Mouse (Mus musculus): Measurements from ENCODE around the gene Btnl4. TPM values are rescaled to one million over a fixed set of nuclear protein-coding genes. Genes with fewer than 3 reads are reported as not detected.
"Not testable (repeated sequence)": the region's sequence is repeated elsewhere in the genome, so short reads cannot be mapped to it uniquely, and the experiment has no call there.

The Btnl4 gene
- not detected in 2 replicates for polyA plus RNA-seq (2016; fragmentation: Nextera tagmentation; extraction: Ambion mirVana)

DNA sequence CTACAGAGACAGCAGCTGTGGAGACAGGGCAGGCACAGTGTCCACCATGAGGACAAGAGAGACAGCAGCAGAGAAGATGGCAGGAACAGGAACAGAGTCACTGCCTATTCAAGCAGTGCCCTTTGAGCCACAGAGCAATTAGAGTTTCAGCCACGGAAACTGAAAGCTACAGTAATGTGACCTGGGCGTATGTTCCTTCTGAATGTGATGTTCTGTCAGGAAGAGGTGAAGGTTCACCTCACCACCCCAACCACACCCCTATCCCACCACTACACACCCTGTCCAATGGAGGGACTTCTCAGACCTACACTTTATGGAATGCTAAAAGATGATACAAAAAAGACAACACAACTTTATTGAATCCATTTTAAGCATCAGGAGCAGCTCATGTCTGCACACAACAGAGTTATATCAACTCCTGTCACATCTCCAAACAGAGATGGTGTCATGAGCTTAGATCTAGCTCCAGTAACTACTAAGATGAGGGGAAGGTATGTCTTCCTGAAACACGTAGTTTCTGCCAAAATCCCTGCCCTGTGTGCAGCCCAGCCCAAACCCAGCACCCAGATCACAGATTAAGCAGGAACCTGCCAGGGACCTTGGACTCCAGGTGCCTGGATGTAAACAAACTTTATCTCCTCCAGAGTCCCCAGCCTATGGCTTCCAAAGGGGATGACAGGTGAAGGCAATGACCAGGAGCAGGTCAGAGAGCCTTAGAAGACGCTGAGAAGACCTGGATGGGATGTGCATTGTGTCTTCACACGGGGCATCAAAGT, at the start of gene Btnl4:
Gene Btnl4, minus strand, starts transcription at position 81 of the 776 bp plus-strand sequence.
- not testable (repeated sequence) for H3K27me3 ChIP-seq (replicated peaks); H3K9ac ChIP-seq; H3K4me1 ChIP-seq (replicated peaks); H3K27ac ChIP-seq (ENCODE audit: poor library complexity, severe bottlenecking); H3K4me3 ChIP-seq; H3K9me3 ChIP-seq (replicated peaks); ATAC-seq (ENCODE audit: insufficient number of reproducible peaks, low FRiP score); H3K4me2 ChIP-seq; H3K36me3 ChIP-seq
- 77% methylated on average over 5 of the region's 5 CpGs for WGBS

DNA sequence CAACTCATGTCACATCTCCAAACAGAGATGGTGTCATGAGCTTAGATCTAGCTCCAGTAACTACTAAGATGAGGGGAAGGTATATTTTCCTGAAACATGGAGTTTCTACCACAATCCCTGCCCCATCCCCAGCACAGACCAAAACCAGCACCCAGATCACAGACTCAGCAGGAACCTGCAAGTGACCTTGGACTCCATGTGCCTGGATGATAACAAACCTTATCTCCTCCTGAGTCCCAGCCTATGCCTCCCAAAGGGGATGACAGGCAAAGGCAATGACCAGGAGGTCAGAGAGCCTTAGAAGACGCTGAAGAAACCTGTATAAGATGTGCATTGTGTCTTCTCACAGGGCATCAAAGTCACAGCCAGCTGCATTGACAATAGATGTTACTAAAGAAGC, 41.9 kb upstream of the Btnl4 start:
- no peak overlapping the region for H3K9ac ChIP-seq
- no peaks in the 10 kb centered on the region for H3K4me1 ChIP-seq (replicated peaks)
- H3K9me3 ChIP-seq (replicated peaks) = no peaks in the 10 kb centered on the region
- no peak overlapping the region for H3K4me2 ChIP-seq
- peaks cover 13% of the 10 kb centered on the region for H3K27me3 ChIP-seq (replicated peaks)
- no peak for ATAC-seq (ENCODE audit: insufficient number of reproducible peaks, low FRiP score)
- WGBS = 52% methylated on average over 1 of the region's 1 CpGs
- no peaks in the 10 kb centered on the region for H3K36me3 ChIP-seq
- H3K27ac ChIP-seq (ENCODE audit: poor library complexity, severe bottlenecking) = no peak overlapping the region
- no peak overlapping the region for H3K4me3 ChIP-seq

DNA sequence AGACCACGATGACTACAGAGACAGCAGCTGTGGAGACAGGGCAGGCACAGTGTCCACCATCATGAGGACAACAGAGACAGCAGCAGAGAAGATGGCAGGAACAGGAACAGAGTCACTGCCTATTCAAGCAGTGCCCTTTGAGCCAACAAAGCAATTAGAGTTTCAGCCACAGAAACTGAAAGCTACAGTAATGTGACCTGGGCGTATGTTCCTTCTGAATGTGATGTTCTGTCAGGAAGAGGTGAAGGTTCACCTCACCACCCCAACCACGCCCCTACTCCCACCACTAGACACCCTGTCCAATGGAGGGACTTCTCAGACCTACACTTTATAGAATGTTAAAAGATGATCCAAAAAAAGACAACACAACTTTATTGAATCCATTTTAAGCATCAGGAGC, 41.5 kb upstream of the Btnl4 start:
- ATAC-seq (ENCODE audit: insufficient number of reproducible peaks, low FRiP score); H3K9ac ChIP-seq; H3K4me3 ChIP-seq; H3K27ac ChIP-seq (ENCODE audit: poor library complexity, severe bottlenecking); H3K9me3 ChIP-seq (replicated peaks); H3K4me2 ChIP-seq; H3K36me3 ChIP-seq; H3K4me1 ChIP-seq (replicated peaks): not testable (repeated sequence)
- peaks cover 17% of the 10 kb centered on the region for H3K27me3 ChIP-seq (replicated peaks)
- 63% methylated on average over 3 of the region's 3 CpGs for WGBS

DNA sequence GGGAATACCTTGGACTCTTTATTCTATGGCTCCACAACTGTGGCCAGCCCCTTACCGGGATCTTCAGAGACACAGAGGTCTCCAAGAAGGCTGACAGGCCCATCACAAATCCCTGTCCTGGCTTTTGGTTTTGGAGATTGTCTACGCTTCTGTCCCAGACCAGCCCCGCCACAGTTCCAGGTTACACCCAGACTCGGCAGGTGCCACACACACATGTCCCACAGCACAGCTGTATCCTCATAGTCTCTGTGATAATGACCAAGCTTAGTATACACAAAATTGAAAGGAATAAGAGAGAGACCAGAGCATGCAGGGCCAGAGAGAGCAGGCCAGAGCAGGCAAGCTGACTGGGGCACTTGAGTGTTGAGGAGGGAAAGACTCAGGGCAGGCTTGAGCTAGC, 40.7 kb upstream of the Btnl4 start:
- 80% methylated on average over 4 of the region's 4 CpGs for WGBS
- peaks cover 20% of the 10 kb centered on the region for H3K27me3 ChIP-seq (replicated peaks)
- H3K9ac ChIP-seq = no peak overlapping the region
- no peak overlapping the region for H3K27ac ChIP-seq (ENCODE audit: poor library complexity, severe bottlenecking)
- no peaks in the 10 kb centered on the region for H3K36me3 ChIP-seq
- no peak for ATAC-seq (ENCODE audit: insufficient number of reproducible peaks, low FRiP score)
- H3K9me3 ChIP-seq (replicated peaks) = no peaks in the 10 kb centered on the region
- H3K4me1 ChIP-seq (replicated peaks) = no peaks in the 10 kb centered on the region
- H3K4me3 ChIP-seq = no peak overlapping the region
- no peak overlapping the region for H3K4me2 ChIP-seq

DNA sequence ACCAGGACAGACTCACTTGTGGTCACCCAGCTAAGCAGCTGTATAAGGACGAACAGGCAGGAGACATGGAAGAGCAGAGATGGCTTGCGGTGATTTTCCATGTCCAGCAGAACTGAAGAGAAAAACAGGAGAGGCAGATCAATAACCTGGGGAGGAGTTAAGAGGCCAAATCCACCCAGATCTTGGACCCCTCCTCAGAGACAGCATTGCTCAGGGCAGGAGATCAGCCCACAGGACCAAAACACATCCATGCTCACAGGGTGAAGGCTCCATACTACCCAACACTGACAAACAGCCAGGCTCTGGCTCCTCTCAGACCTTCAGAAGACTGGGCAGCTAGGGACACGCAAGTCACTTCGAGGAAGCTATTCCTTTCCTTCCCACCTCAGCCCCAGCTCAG, 40.1 kb upstream of the Btnl4 start, which contains the start of gene Btnl6:
Gene Btnl6, minus strand, starts transcription at position 101 of the 400 bp plus-strand sequence.
- Histone ChIP-seq H3K27me3 (replicated peaks) (peaks cover 20% of the 10 kb centered on the region), H3K4me3 (no peak within 1 kb of the TSS), H3K4me2 (no peak within 1 kb of the TSS), H3K9me3 (replicated peaks) (no peaks in the 10 kb centered on the region), H3K27ac (ENCODE audit: poor library complexity, severe bottlenecking) (no peak within 1 kb of the TSS), H3K36me3 (no peaks in the 10 kb centered on the region), H3K9ac (no peak within 1 kb of the TSS), H3K4me1 (replicated peaks) (no peaks in the 10 kb centered on the region)
- WGBS = 78% methylated on average over 4 of the region's 4 CpGs
- no peak for ATAC-seq (ENCODE audit: insufficient number of reproducible peaks, low FRiP score)

DNA sequence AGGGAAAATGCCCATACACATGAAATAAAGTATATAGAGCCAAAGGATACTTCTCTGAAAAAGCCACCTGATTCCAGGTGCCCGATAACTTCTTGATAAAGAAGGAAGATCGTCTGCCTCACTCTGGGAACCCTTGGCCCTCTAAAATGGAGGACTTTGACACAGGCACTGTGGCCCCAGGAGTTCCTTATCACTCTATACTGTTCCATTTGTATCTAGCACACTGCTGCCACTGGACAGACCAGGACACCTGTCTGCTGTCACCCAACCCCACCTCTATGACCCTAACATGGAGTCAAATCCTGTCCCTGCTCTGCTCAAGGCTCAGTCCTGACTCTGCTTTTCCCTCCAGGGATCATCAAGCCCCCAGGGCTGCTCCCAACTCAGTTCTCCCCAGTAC, 39.4 kb upstream of the Btnl4 start:
- WGBS = 69% methylated on average over 2 of the region's 2 CpGs
- peaks cover 20% of the 10 kb centered on the region for H3K27me3 ChIP-seq (replicated peaks)
- H3K4me3 ChIP-seq = no peak overlapping the region
- H3K36me3 ChIP-seq = no peaks in the 10 kb centered on the region
- no peak for ATAC-seq (ENCODE audit: insufficient number of reproducible peaks, low FRiP score)
- no peaks in the 10 kb centered on the region for H3K4me1 ChIP-seq (replicated peaks)
- H3K27ac ChIP-seq (ENCODE audit: poor library complexity, severe bottlenecking) = no peak overlapping the region
- H3K4me2 ChIP-seq = no peak overlapping the region
- no peaks in the 10 kb centered on the region for H3K9me3 ChIP-seq (replicated peaks)
- H3K9ac ChIP-seq = no peak overlapping the region

DNA sequence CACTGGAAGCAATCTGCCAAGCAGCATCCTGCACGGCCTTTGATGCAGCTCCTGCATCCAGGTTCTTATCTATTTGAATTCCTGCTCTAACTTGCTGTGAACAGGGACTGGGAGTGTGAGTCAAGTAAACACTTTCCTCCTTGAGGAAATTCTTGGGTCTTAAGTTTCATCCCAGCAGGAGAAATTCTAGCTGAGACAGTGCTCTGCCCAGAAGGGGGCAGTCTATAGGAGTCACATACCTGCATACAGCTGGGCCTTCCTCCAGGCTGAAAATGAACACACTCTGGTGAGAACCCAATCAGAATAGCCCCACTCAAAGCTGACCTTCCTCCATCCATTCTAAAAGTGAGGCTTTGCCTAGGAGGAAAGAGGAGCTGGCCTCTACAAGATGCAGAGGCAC, 34.6 kb upstream of the Btnl4 start:
- whole genome bisulfite sequencing = 24% methylated on average over 1 of the region's 1 CpGs
- H3K4me1 ChIP-seq (replicated peaks); H3K27ac ChIP-seq (ENCODE audit: poor library complexity, severe bottlenecking); H3K4me3 ChIP-seq; H3K4me2 ChIP-seq; H3K9ac ChIP-seq; ATAC-seq (ENCODE audit: insufficient number of reproducible peaks, low FRiP score); H3K36me3 ChIP-seq; H3K9me3 ChIP-seq (replicated peaks): not testable (repeated sequence)
- H3K27me3 ChIP-seq (replicated peaks) = peaks cover 17% of the 10 kb centered on the region

DNA sequence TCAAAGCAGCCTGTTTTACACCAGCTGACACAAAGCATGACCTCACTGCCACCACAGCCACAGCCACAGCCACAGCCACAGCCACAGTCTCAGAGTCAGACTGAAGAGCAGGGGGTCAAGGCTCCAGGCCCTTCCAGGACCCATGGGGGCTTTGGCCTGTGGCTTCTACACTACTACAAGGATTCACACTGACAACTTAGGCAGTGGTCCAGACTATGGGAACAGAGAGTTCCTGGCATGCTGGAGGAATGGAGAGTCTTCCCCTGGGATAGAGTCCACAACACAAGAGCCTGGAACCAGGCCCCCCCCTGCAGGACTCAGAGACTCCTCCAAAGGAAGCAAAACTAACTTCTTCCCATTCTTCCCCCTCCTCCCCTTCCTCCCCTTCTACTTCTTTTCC, 30.5 kb upstream of the Btnl4 start:
- Histone ChIP-seq H3K27me3 (replicated peaks) (no peaks in the 10 kb centered on the region), H3K4me1 (replicated peaks) (no peaks in the 10 kb centered on the region), H3K9me3 (replicated peaks) (no peaks in the 10 kb centered on the region), H3K4me3 (no peak overlapping the region), H3K27ac (ENCODE audit: poor library complexity, severe bottlenecking) (no peak overlapping the region), H3K9ac (no peak overlapping the region), H3K4me2 (no peak overlapping the region), H3K36me3 (no peaks in the 10 kb centered on the region)
- ATAC-seq (ENCODE audit: insufficient number of reproducible peaks, low FRiP score) = no peak

DNA sequence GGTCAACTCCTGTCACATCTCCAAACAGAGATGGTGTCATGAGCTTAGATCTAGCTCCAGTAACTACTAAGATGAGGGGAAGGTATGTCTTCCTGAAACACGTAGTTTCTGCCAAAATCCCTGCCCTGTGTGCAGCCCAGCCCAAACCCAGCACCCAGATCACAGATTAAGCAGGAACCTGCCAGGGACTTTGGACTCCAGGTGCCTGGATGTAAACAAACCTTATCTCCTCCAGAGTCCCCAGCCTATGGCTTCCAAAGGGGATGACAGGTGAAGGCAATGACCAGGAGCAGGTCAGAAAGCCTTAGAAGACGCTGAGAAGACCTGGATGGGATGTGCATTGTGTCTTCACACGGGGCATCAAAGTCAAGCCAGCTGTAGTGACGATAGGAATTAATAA, 20.6 kb upstream of the Btnl4 start:
- not testable (repeated sequence) for ATAC-seq (ENCODE audit: insufficient number of reproducible peaks, low FRiP score); H3K27ac ChIP-seq (ENCODE audit: poor library complexity, severe bottlenecking); H3K4me1 ChIP-seq (replicated peaks); H3K27me3 ChIP-seq (replicated peaks); H3K4me2 ChIP-seq; H3K9me3 ChIP-seq (replicated peaks); H3K4me3 ChIP-seq; H3K9ac ChIP-seq; H3K36me3 ChIP-seq
- 68% methylated on average over 3 of the region's 4 CpGs for WGBS

DNA sequence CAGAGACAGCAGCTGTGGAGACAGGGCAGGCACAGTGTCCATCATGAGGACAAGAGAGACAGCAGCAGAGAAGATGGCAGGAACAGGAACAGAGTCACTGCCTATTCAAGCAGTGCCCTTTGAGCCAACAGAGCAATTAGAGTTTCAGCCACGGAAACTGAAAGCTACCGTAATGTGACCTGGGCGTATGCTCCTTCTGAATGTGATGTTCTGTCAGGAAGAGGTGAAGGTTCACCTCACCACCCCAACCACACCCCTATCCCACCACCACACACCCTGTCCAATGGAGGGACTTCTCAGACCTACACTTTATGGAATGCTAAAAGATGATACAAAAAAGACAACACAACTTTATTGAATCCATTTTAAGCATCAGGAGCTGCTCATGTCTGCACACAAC, 20.2 kb upstream of the Btnl4 start:
- H3K9ac ChIP-seq; H3K4me2 ChIP-seq; H3K9me3 ChIP-seq (replicated peaks); H3K27ac ChIP-seq (ENCODE audit: poor library complexity, severe bottlenecking); H3K4me3 ChIP-seq; H3K4me1 ChIP-seq (replicated peaks); H3K36me3 ChIP-seq; H3K27me3 ChIP-seq (replicated peaks); ATAC-seq (ENCODE audit: insufficient number of reproducible peaks, low FRiP score): not testable (repeated sequence)
- WGBS = 81% methylated on average over 3 of the region's 3 CpGs

DNA sequence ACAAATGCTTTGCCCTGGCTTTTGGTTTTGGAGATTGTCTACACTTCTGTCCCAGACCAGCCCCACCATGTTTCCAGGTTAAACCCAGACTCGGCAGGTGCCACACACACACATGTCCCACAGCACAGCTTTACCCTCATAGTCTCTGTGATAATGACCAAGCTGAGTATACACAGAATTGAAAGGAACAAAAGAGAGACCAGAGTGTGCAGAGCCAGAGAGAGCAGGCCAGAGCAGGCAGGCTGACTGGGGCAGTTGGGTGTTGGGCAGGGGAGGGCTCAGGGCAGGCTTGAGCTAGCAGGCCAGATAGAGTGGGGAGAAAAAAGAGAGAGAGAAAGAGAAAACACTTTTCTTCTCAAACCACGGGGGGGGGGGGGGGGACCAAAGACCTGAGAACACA, 19.4 kb upstream of the Btnl4 start:
- H3K27ac ChIP-seq (ENCODE audit: poor library complexity, severe bottlenecking) = no peak overlapping the region
- no peak for ATAC-seq (ENCODE audit: insufficient number of reproducible peaks, low FRiP score)
- H3K9ac ChIP-seq = no peak overlapping the region
- H3K36me3 ChIP-seq = no peaks in the 10 kb centered on the region
- no peaks in the 10 kb centered on the region for H3K4me1 ChIP-seq (replicated peaks)
- 0 out of 2 replicates have a peak, but pooled peaks cover 4% of the 10 kb centered on the region for H3K27me3 ChIP-seq (replicated peaks)
- 78% methylated on average over 1 of the region's 2 CpGs for WGBS
- no peak overlapping the region for H3K4me3 ChIP-seq
- H3K9me3 ChIP-seq (replicated peaks) = no peaks in the 10 kb centered on the region
- no peak overlapping the region for H3K4me2 ChIP-seq

DNA sequence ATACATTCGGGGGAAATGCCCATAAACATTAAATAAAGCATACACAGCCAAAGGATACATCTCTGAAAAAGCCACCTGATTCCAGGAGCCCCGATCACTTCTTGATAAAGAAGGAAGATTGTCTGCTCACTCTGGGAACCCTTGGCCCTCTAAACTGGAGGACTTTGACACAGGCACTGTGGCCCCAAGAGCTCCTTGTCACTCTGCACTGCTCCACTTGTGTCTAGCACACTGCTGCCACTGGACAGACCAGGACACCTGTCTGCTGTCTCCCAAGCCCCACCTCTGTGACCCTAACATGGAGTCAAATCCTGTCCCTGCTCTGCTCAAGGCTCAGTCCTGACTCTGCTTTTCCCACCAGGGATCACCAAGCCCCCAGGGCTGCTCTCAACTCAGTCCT, 18.0 kb upstream of the Btnl4 start:
- WGBS = 70% methylated on average over 2 of the region's 2 CpGs
- not testable (repeated sequence) for H3K27me3 ChIP-seq (replicated peaks); H3K4me1 ChIP-seq (replicated peaks); H3K9me3 ChIP-seq (replicated peaks); H3K4me3 ChIP-seq; H3K36me3 ChIP-seq; H3K9ac ChIP-seq; H3K4me2 ChIP-seq; H3K27ac ChIP-seq (ENCODE audit: poor library complexity, severe bottlenecking); ATAC-seq (ENCODE audit: insufficient number of reproducible peaks, low FRiP score)

Data from heart, embryonic 12.5 days (tissue).